Mouse (Mus musculus) large intestine, adult 2 months (tissue): Measurements from ENCODE around the gene Dynlt1b. TPM values are rescaled to one million over a fixed set of nuclear protein-coding genes. Genes with fewer than 3 reads are reported as not detected.
"Not testable (repeated sequence)": the region's sequence is repeated elsewhere in the genome, so short reads cannot be mapped to it uniquely, and the experiment has no call there.

Source experiments
- DNase-seq: peaks from one replicate; pipeline ENCODE4 v3.0.0-alpha.2; 2012; ENCODE audit warnings: low read depth, low spot score
- WGBS: fragments of 180-500 bp; shearing (Covaris S2); methylation state at CpG from one replicate; pipeline ENCODE4 v1.1.7; 2018; 5-methylcytosine and 5-hydroxymethylcytosine counted together
- polyA plus RNA-seq: library from polyadenylated mRNA; depleted of rRNA; stranded (reverse); fragments of >200 nt; gene quantifications from 2 replicates; pipeline ENCODE4 v1.2.3, GENCODE M21; 2012

Dynlt1b gene
- polyA plus RNA-seq, 1 experiment: 485 TPM

- 67% methylated on average over 13 of the region's 14 CpGs for WGBS
- DNase-seq: not testable (repeated sequence)
These were observed 8.2 kb upstream of the Dynlt1b start for GRCm38 (mm10) chr17:6421547-6422326.

DNA sequence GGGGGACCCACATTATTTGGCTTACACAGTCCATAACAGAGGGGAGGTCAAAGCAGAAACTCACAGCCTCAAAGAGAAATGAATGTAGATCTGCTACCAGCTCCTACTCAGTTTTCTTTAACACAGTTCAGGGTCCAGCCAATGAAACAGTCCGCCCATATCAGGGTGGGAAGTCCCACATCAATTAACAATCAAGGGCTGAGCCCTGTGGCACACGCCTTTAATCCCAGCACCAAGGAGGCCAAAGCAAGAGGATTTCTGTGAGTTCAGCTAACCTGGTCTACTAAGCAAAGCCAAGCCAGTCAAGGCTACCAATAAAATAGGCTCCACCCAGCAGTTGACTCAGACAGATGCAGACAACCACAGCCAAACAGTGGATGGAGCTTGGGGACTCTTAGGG, 7.5 kb upstream of the Dynlt1b start:
- WGBS: 31% methylated on average over 2 of the region's 2 CpGs
- not testable (repeated sequence) for DNase-seq

- WGBS: 63% methylated on average over 3 of the region's 3 CpGs
- DNase-seq: not testable (repeated sequence)
These were observed 7.1 kb upstream of the Dynlt1b start for GRCm38 (mm10) chr17:6422805-6423204.

GRCm38 (mm10) chr17:6424294-6424980, 5.5 kb upstream of the Dynlt1b start:
- WGBS: 34% methylated on average over 12 of the region's 12 CpGs
- DNase-seq: not testable (repeated sequence)

DNA sequence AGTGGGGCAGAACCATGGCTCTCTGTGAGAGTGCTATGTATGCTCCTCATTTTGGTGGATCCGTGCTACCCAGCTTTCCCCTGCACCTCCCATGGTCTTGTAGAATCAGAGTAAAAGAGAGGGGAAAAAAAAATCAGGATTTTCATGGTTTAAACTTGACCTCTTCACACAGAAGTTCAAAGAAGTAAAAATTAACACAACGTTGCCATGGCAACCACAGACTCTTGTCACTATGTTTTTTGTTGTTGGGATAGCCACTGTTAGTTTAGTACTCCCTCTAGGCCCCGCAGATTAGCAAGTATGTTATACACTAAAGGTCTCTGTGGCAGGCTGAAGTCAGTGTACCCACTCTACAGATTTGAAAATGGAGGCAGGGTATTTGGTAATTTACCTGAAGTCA, 4.6 kb upstream of the Dynlt1b start:
- not testable (repeated sequence) for DNase-seq
- WGBS: 55% methylated on average over 3 of the region's 3 CpGs

DNA sequence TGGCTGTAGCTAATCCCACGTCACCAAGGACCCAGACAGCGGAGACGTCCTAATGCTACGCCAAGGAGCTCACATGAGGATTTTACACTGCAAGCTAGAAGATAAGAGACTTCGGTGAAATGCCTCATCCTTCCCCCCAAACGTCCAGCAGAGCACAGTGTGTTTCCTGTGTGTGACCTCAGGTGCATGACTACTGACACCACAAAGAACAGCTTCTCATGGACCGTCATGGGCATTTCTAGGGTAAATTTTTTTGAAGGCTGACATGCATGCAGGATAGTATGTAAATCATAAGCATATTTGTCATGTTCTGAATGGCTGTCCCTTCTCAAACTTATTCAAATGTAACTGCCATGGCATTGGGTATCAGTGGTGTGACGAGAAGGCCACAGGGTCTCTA, 3.0 kb upstream of the Dynlt1b start:
- 85% methylated on average over 6 of the region's 8 CpGs for WGBS
- not testable (repeated sequence) for DNase-seq

DNA sequence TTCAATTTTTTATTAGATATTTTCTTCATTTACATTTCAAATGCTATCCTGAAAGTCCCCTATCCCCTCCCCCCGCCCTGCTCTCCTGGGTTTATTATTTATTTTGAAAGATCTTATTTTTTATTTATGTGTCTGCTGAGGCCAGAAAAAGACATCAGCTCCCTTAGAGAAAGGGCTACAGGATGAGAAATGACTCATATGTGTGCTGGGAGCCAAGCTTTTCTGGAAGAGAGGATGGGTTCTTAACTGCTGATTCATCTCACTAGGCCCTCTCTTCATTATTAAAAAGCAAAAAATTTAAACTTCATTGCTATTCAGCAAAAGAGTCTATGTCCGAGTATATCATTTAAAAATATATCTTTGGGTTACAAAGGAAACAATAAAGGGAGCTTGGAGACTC, 986 bp upstream of the Dynlt1b start:
- WGBS: 72% methylated on average over 2 of the region's 2 CpGs
- DNase-seq: not testable (repeated sequence)

- not testable (repeated sequence) for DNase-seq
- 2% methylated on average over 9 of the region's 9 CpGs for WGBS
These were observed 594 bp downstream of the Dynlt1b start for GRCm38 (mm10) chr17:6430410-6431001.

DNA sequence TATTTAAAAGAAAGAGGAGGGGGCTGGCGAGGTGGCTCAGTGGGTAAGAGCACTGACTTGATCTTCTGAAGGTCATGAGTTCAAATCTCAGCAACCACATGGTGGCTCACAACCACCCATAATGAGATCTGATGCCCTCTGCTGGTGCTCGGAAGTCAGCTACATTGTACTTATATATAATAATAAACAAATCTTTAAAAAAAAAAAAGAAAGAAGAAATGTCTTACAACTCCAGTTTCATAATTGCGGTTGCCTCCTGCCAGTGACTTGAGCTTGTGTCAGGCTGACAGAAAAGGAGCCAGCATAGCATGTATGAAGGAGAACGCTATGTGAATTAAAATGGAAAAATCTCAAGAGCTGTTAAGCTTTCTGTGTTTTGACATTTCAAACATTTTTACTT, 2.5 kb downstream of the Dynlt1b start:
- WGBS: 80% methylated on average over 3 of the region's 4 CpGs
- not testable (repeated sequence) for DNase-seq

- DNase-seq: not testable (repeated sequence)
- WGBS: 49% methylated on average over 3 of the region's 3 CpGs
These were observed 3.8 kb downstream of the Dynlt1b start for GRCm38 (mm10) chr17:6433691-6434090.

GRCm38 (mm10) chr17:6438080-6438479, 8.2 kb downstream of the Dynlt1b start:
- WGBS: 80% methylated on average over 6 of the region's 6 CpGs
- DNase-seq: not testable (repeated sequence)

GRCm38 (mm10) chr17:6439913-6440312, 10.0 kb downstream of the Dynlt1b start:
- not testable (repeated sequence) for DNase-seq
- 92% methylated on average over 11 of the region's 13 CpGs for WGBS

- WGBS: 91% methylated on average over 13 of the region's 13 CpGs
- DNase-seq: not testable (repeated sequence)
These were observed 10.7 kb downstream of the Dynlt1b start for GRCm38 (mm10) chr17:6440493-6441077.

GRCm38 (mm10) chr17:6441254-6441653, 11.3 kb downstream of the Dynlt1b start:
- 90% methylated on average over 5 of the region's 5 CpGs for WGBS
- DNase-seq: not testable (repeated sequence)

GRCm38 (mm10) chr17:6442513-6442912, 12.6 kb downstream of the Dynlt1b start:
- DNase-seq: not testable (repeated sequence)
- 85% methylated on average over 7 of the region's 7 CpGs for WGBS

GRCm38 (mm10) chr17:6445794-6446587, 16.1 kb downstream of the Dynlt1b start:
- DNase-seq: not testable (repeated sequence)
- WGBS: 48% methylated on average over 14 of the region's 16 CpGs

GRCm38 (mm10) chr17:6448293-6448692, 18.4 kb downstream of the Dynlt1b start:
- WGBS: 81% methylated on average over 8 of the region's 8 CpGs

DNA sequence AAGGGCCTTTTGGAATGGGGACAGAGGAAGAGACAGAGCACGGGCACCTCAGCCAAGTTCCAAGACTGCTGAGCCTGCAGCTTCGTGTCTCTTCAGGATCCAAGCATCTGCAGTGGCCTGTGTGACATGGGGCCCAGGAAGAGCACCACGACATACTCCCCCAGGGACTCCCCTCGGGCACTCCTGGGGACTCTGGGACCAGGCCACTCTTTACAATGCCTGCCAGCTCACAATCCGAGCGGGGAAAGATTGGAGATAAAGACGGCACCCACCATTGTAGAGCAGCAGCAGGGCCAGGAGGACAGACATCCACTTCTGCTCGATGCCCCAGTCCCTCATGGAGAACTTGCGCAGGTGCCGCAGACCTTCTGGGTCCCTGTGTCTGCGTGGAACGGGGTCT, 19.3 kb downstream of the Dynlt1b start:
- 90% methylated on average over 12 of the region's 12 CpGs for WGBS
- not testable (repeated sequence) for DNase-seq

More at GRCm38 (mm10) chr17:6448293-6448692, 18.4 kb downstream of the Dynlt1b start:
- not testable (repeated sequence) for DNase-seq

GRCm38 (mm10) chr17:6451205-6451604, 21.3 kb downstream of the Dynlt1b start:
- DNase-seq: not testable (repeated sequence)
- 93% methylated on average over 2 of the region's 10 CpGs for WGBS
